Mouse (Mus musculus): Measurements from ENCODE around the gene Celf1.
"Not testable (repeated sequence)": the region's sequence is repeated elsewhere in the genome, so short reads cannot be mapped to it uniquely, and the experiment has no call there.

DNA sequence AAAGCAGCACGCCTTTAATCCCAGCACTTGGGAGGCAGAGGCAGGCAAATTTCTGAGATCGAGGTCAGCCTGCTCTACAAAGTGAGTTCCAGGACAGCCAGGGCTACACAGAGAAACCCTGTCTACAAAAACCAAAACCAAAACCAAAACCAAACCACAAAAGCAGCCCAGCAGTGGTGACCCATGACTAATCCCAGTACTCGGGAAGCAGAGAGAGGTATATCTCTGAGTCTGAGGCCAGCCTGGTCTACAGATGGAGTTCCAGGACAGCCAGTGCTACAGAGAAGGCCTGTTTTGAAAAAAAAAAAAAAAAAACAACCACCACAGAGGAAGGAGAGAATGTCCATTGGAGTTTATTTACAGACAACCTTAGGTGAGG is 45.9 kb upstream of the Celf1 start:
- TF ChIP-seq ZNF384 (IDR thresholded peaks at IDR 0.05; ENCODE audit: low read depth, low read length); HCFC1 (IDR thresholded peaks at IDR 0.05; ENCODE audit: borderline replicate concordance, insufficient read depth, low read length); ZC3H11A (IDR thresholded peaks at IDR 0.05; ENCODE audit: borderline replicate concordance, low read depth, low read length); CHD2 (IDR thresholded peaks at IDR 0.05; ENCODE audit: low read depth, low read length); MAFK (IDR thresholded peaks at IDR 0.05; ENCODE audit: insufficient read depth, low read depth, low read length): not testable (repeated sequence)

Data from ES-E14 (cell line).